Mouse (Mus musculus) left cerebral cortex, adult 18-20 months (tissue): ENCODE data around the gene Cstad. TPM values are rescaled to one million over a fixed set of nuclear protein-coding genes. Genes with fewer than 3 reads are reported as not detected.

Experiments
- DNase-seq, 2 experiments: peaks; one replicate each; pipeline ENCODE4 v3.0.0; 2021 to 2022; ENCODE audit warnings: low spot score in 2 of 2, mixed read lengths in 1 of 2
- long read RNA-seq, 2 experiments: library from polyadenylated mRNA; stranded (forward); transcript quantifications; one replicate each; pipeline ENCODE4 v2.0.0; 2021
- total RNA-seq, 2 experiments: library from RNA; stranded (reverse); gene quantifications; 2 replicates each; pipeline ENCODE4 v1.2.3; 2021

Gene Cstad
- 1 to 10 TPM; 3.1 to 4.0 TPM for total RNA-seq
- long read RNA-seq, experiment 1 = 0 reads
- long read RNA-seq, experiment 2, partial matches to known transcripts = 0 of 4 reads
- long read RNA-seq, experiment 2, other reads (novel, unspliced or antisense) = 1 of 4 reads

DNA sequence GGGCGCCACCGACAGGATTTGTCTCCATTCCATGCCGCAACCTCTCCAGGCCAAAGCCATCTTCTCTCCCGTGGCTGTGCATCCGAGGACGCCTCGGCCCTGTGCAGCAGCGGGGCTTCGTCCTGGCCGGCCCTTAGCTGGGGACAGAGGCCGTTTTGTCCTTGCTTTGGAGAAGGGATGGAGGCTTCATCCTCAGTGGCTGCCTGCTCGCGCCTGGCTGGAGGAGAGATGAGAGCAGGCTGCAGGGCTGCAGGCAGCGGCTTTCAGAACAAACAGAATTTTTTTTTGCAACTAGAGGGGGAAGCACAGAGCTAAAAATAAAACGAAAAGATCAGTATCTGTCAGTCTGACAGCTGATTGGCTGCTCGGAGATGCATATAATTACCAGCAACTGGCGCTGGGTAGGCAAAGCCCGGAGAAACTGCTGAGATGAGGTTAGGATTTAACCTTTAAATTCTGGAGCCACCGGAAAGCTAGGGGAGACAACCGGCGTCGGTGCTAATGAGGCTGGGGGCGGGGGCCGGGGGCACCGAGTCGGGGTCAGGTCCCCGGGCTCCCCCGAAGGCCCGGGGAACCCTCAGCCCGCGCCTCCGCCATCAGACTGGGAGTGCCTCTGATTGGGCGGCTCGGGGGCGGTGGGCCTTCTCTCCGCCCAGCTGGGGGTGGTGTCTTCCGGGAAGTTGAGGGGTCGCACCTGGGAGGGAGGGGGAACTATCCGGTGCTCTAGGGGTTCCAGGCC is at the start of gene Cstad:
Cstad (plus strand) TSS at position 400 of the 739 bp plus-strand sequence.
- DNase-seq = peak; percentile 71 to 72

DNA sequence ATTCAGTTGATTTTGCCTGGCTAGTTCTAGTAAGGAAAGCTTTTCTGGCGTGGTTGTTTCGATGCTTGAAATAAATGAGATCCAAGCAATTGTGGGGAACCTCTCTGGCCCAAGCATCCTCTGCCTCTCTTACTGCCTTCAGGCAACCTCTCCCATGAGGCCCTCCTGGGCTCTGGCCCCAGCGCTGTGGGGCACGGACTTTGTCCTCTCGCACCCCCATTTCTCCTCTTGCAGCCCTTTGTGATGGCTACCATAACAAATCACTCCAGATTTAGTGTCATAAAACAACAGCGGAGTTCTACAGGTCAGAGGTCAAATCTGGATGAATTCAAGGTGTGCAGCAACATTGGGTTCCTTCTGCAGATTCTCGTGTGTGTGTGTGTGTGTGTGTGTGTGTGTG is 49.1 kb upstream of the Cstad start:
- no peak for DNase-seq

- DNase-seq = no peak
Observed at GRCm38 (mm10) chr2:30546219-30546618, 48.6 kb upstream of the Cstad start.

DNA sequence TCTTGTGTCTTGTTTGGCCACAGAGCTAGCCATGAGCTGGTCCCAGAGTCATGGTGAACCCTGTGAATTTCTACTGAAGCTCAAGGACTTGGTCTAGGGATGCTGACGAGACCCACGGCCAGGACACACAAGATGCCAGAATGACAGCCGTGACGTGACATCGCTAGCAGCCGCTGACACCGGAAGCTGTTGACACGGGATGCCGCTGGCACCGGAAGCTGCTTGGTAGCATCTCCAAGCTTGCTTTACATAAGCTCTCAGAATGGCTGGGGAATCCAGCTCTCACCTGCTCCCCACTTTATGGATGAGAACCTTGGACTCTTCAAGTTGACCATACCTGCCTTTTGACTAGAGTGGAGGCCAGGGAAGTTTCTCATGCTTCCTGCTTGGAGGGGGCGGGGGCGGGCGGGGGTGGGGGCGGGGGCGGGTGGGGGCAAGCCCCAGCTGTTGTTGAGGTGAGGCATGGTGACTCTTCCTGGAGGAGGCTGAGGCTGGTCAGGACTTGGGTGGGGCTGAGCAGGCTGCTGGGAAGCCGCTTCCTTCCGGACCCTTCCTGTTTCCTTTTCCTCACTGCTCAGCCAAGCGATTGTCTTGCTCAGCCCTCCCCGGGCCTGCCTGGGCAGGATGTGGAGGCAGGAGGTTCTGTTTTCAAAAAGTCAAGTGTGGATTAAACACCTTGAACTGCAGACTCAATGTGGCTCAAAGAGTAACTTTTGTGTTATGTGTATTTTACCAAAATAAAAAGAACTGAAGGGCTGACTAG is 47.2 kb upstream of the Cstad start:
- DNase-seq = no peak

DNA sequence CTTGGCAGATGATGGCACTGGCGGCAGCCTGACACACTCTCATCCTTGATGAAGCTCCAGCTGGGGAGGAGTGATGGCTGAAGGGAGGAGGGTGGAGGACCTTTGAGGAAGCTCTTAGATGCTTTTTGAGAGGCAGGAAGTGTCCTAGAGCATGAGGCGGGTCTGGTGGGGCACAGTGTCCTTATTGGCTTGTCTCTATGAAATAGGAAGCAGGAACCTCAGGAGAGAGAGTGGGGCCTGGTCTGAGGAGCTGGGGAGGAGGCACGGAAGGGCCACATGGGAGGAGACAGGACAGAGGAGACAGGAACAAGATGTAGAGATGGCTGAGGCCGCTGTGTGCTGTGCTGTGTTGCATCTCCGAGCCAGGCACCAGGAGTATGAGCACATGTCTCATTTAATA is 43.3 kb upstream of the Cstad start:
- DNase-seq = no peak

DNA sequence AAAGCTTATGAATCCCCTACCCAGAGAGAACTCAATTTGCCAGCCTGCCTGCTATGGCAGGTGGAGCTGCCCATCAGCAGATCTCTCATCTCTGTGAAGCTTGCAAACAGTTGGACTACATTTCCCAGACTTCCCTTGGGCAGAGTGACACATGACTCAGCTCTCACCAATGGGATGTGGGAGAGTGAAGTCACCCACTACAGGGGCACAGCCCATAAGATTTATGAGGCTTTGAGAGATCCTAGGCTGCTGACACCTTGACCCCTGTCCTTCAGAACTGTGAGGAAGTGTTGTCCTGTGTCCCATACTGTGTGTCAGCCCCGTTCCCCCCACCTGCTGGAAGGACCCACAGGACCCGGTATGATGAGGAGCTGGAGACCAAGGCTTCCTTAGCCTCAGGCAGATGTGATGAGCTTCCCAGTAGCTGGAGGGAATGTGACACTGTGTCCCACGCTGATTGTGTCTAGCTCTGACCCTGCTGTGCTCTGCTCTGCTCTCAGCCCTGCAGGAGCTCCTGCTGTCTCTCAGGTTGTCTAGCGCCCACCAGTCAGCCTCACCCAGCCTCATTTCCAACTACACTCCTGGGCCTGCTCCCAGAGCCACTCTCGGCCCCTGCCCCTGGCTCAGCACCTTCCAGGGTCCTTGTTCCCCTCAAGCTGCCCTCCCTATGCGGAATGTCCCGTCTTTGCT is 40.8 kb upstream of the Cstad start:
- peak; percentile 63 to 73 for DNase-seq

DNA sequence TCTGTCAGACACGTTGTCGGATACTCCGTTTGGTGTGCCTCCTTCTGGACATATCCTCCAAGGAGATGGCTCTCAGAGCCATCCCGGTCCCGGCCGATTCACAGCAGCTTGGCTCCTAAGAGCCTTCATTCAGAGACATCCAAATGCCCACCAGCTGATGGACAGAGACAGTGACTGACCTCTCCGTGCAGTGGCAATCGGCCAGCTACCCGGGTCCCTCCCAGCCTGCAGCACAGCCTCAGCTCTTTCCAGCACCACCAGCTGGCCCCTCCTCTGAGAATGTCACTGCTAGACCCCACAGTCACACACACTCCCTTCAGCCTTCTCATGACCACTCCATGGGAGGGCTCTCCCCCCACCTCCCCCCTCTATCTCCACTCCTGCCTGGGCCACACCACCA is 39.6 kb upstream of the Cstad start:
- DNase-seq = no peak

DNA sequence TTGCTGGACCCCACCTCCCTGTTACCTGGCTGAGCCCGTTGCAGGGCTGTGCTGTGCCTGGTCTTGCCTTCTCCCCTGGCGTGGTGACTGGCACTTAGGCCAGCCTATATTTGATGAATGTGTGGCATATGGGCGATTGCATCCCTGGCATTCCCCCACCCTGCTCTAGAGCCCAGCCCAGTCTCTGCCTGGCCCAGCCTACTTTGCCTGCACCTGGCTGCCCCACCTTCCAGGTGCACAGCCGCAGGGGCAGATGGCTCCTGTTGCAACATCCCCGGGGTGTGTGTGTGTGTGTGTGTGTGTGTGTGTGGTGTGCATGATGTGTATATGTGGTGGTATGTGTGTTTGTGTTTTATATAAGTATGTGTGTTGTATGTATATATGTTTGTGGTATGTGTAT is 38.3 kb upstream of the Cstad start:
- DNase-seq = no peak

- no peak for DNase-seq
Observed at GRCm38 (mm10) chr2:30559552-30559951, 35.3 kb upstream of the Cstad start.

DNA sequence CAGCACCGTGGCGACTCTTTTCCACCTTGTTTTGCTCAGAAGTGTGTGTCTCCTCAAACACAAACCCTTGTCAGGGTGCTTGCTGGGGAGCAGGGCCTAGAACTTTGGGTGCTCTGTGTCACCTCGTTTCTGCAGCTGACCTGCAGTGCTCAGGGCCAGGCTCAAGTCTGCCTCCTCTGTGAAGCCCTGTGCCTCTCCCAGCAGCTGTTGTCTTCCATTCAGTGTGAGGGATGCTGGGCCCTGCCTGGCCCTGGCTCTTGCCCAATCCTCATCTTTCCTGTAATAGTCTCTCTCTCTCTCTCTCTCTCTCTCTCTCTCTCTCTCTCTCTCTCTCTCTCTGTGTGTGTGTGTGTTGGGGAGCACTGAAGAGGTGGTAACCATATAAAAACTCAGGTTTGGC is 32.3 kb upstream of the Cstad start:
- DNase-seq = no peak

GRCm38 (mm10) chr2:30571647-30572046 is 23.2 kb upstream of the Cstad start:
- no peak for DNase-seq

- no peak for DNase-seq
Observed at GRCm38 (mm10) chr2:30573522-30573921, 21.3 kb upstream of the Cstad start.

GRCm38 (mm10) chr2:30577010-30577409 is 17.8 kb upstream of the Cstad start:
- DNase-seq = no peak

- DNase-seq = no peak
Observed at GRCm38 (mm10) chr2:30578006-30578405, 16.8 kb upstream of the Cstad start.

DNA sequence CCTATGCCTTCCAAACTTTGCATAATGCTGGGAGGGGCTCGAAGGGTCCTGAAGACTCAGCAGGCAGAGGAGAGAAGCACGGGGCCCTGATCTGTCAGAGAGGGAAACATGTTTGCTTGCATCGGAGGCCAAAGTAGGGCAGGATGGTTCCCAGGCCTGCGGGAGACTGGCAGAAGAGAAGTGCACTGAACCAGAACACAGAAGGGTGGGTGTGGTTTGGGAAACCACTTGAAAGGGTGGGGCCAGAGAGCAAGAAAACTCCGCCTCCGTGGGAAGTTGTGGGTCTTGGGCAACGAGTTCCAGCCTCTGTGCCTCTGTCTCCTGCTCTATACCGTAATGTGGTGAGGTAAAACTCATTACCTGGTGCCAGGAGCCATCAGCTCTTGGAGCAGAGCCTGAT is 7.7 kb upstream of the Cstad start:
- DNase-seq = no peak

GRCm38 (mm10) chr2:30587671-30588070 is 7.2 kb upstream of the Cstad start:
- no peak for DNase-seq

GRCm38 (mm10) chr2:30588985-30589511 is 5.8 kb upstream of the Cstad start:
- no peak for DNase-seq

DNA sequence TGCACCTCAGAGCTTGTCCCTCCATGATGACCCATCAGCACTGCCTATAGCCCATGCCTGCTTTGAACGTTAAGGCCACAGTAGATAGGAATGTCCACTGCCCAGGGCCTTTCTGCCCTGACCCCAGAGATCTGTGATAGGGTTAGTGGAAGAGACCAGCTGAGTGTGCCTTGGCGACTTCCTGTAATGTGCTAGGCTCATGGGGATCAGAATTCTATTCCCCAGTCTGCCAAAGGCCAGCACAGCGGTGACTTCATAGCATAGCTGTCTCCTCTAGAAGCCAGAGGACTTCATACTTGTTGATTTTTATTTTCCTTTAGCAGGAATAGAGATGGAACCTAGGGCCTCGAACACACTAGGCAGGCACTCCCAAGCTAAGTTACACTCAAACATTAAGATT is 5.1 kb upstream of the Cstad start:
- DNase-seq = no peak

DNA sequence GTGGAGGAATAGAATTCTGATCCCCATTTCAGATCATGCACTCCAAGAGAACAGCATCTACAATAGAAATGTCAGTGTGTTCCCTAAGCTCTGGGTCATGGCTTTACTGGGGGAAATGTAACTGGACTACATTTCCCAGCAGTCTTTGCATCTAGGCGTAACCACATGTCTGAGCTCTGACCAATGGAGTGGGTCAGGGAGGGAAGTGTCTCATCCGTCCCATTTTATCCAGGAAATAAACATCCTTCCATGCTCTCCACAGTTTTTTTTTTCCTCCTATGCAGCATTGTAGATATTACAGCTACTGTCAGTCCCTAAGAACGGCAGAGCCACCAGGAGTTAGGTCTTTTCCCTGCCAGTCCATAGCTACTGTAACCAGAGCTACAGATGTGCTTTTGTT is 3.9 kb upstream of the Cstad start:
- peak; percentile 48 to 49 for DNase-seq

GRCm38 (mm10) chr2:30592391-30592790 is 2.4 kb upstream of the Cstad start:
- no peak for DNase-seq

DNA sequence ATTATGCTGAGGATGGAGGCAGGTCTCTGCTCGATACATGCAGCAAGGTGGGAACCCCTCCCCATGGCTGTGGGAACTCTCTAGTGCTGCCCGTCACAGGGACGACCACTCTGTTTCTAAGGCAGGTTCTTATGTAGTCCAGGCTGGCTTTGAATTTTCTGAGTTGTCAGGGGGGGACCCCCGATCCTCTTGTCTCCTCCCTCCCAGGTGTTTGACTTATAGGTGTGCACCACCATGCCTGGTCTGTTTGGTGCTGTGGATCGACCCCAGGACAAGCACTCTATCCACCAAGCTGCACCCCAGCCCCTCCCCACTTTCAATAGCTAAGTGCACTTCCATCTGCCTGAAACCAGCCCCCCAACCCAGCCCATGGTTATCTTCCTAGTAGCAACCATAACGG is 1.9 kb upstream of the Cstad start:
- no peak for DNase-seq
